Mouse (Mus musculus): ENCODE results near the gene Zfp408.
A peak's percentile ranks its signal among the peaks of the same experiment; 100 is the strongest.
"Not testable (repeated sequence)": the region's sequence is repeated elsewhere in the genome, so short reads cannot be mapped to it uniquely, and the experiment has no call there.

Zfp408 gene

GRCm38 (mm10) chr2:91651458-91652258, 2.1 kb upstream of the Zfp408 start:
- no peak for DNase-seq (ENCODE audit: low read depth)

- DNase-seq (ENCODE audit: low read depth) = no peak
These were observed 887 bp upstream of the Zfp408 start for GRCm38 (mm10) chr2:91650360-91650995.

- DNase-seq (ENCODE audit: low read depth) = no peak
These were observed 439 bp downstream of the Zfp408 start for GRCm38 (mm10) chr2:91649152-91649551.

- DNase-seq (ENCODE audit: low read depth) = peak; percentile 77
These were observed 2.9 kb downstream of the Zfp408 start for GRCm38 (mm10) chr2:91646733-91647132.

GRCm38 (mm10) chr2:91645811-91646210, 3.8 kb downstream of the Zfp408 start:
- DNase-seq (ENCODE audit: low read depth) = peak; percentile 64

GRCm38 (mm10) chr2:91645354-91645753, 4.2 kb downstream of the Zfp408 start:
- DNase-seq (ENCODE audit: low read depth) = no peak

GRCm38 (mm10) chr2:91644021-91644420, 5.6 kb downstream of the Zfp408 start:
- no peak for DNase-seq (ENCODE audit: low read depth)

- DNase-seq (ENCODE audit: low read depth) = no peak
These were observed 6.7 kb downstream of the Zfp408 start for GRCm38 (mm10) chr2:91642825-91643415.

- DNase-seq (ENCODE audit: low read depth) = no peak
These were observed 10.7 kb downstream of the Zfp408 start for GRCm38 (mm10) chr2:91638931-91639330.

- DNase-seq (ENCODE audit: low read depth) = no peak
These were observed 12.8 kb downstream of the Zfp408 start for GRCm38 (mm10) chr2:91636727-91637338.

- DNase-seq (ENCODE audit: low read depth) = no peak
These were observed 13.4 kb downstream of the Zfp408 start, which contains the start of gene F2 for GRCm38 (mm10) chr2:91636229-91636628. TSS of gene F2 (minus strand) at chr2:91636414.

GRCm38 (mm10) chr2:91635486-91635885, 14.1 kb downstream of the Zfp408 start:
- no peak for DNase-seq (ENCODE audit: low read depth)

GRCm38 (mm10) chr2:91634841-91635240, 14.8 kb downstream of the Zfp408 start:
- DNase-seq (ENCODE audit: low read depth) = no peak

GRCm38 (mm10) chr2:91633334-91633977, 16.1 kb downstream of the Zfp408 start:
- DNase-seq (ENCODE audit: low read depth) = no peak

GRCm38 (mm10) chr2:91632316-91632715, 17.3 kb downstream of the Zfp408 start:
- no peak for DNase-seq (ENCODE audit: low read depth)

GRCm38 (mm10) chr2:91631826-91632225, 17.8 kb downstream of the Zfp408 start:
- no peak for DNase-seq (ENCODE audit: low read depth)

- DNase-seq (ENCODE audit: low read depth) = no peak
These were observed 19.2 kb downstream of the Zfp408 start for GRCm38 (mm10) chr2:91630384-91630783.

- no peak for DNase-seq (ENCODE audit: low read depth)
These were observed 19.9 kb downstream of the Zfp408 start for GRCm38 (mm10) chr2:91629682-91630081.

- DNase-seq (ENCODE audit: low read depth) = no peak
These were observed 21.4 kb downstream of the Zfp408 start for GRCm38 (mm10) chr2:91628171-91628570.

- DNase-seq (ENCODE audit: low read depth) = no peak
These were observed 22.1 kb downstream of the Zfp408 start for GRCm38 (mm10) chr2:91627486-91627885.

GRCm38 (mm10) chr2:91623366-91623765, 26.2 kb downstream of the Zfp408 start:
- not testable (repeated sequence) for DNase-seq (ENCODE audit: low read depth)

- no peak for DNase-seq (ENCODE audit: low read depth)
These were observed 27.2 kb downstream of the Zfp408 start for GRCm38 (mm10) chr2:91622356-91622755.
